Mouse (Mus musculus): ENCODE measurements around the gene 2010300C02Rik. TPM values are rescaled to one million over a fixed set of nuclear protein-coding genes. Genes with fewer than 3 reads are reported as not detected.

The 2010300C02Rik gene
- polyA plus RNA-seq, 1 experiment from 2014 or later, result 1.9 TPM

- Histone ChIP-seq H3K27me3 (ENCODE audit: control insufficient read depth, insufficient read depth, low read length) (no peaks in the 10 kb centered on the region), H3K9ac (replicated peaks; ENCODE audit: low read length) (no peak overlapping the region), H3K4me2 (ENCODE audit: low read length) (no peak overlapping the region), H3K4me3 (replicated peaks; ENCODE audit: low read depth, low read length) (no peak overlapping the region), H3K4me1 (ENCODE audit: control insufficient read depth, insufficient read depth, low read length) (no peaks in the 10 kb centered on the region), H3K27ac (replicated peaks; ENCODE audit: low read depth, low read length) (no peak overlapping the region), H3K9me3 (ENCODE audit: control insufficient read depth, low read length) (no peaks in the 10 kb centered on the region), H3K36me3 (ENCODE audit: control insufficient read depth, insufficient read depth, low read length) (no peaks in the 10 kb centered on the region)
- ATAC-seq (ENCODE audit: low FRiP score, low TSS enrichment) (no peak), DNase-seq (no peak)
- 41% methylated on average over 14 of the region's 14 CpGs for WGBS
Observed at GRCm38 (mm10) chr1:37665539-37666323, 54.2 kb downstream of the 2010300C02Rik start.

- no peaks in the 10 kb centered on the region for H3K27me3 ChIP-seq (ENCODE audit: control insufficient read depth, insufficient read depth, low read length)
- no peak overlapping the region for H3K4me2 ChIP-seq (ENCODE audit: low read length)
- 61% methylated on average over 2 of the region's 2 CpGs for WGBS
- no peak for ATAC-seq (ENCODE audit: low FRiP score, low TSS enrichment)
- H3K9me3 ChIP-seq (ENCODE audit: control insufficient read depth, low read length), result no peaks in the 10 kb centered on the region
- H3K9ac ChIP-seq (replicated peaks; ENCODE audit: low read length), result no peak overlapping the region
- no peak for DNase-seq
- H3K27ac ChIP-seq (replicated peaks; ENCODE audit: low read depth, low read length), result no peak overlapping the region
- H3K4me1 ChIP-seq (ENCODE audit: control insufficient read depth, insufficient read depth, low read length), result no peaks in the 10 kb centered on the region
- no peak overlapping the region for H3K4me3 ChIP-seq (replicated peaks; ENCODE audit: low read depth, low read length)
- no peaks in the 10 kb centered on the region for H3K36me3 ChIP-seq (ENCODE audit: control insufficient read depth, insufficient read depth, low read length)
Observed at GRCm38 (mm10) chr1:37664496-37664895, 55.4 kb downstream of the 2010300C02Rik start.

GRCm38 (mm10) chr1:37663606-37664005 lies 56.3 kb downstream of the 2010300C02Rik start:
- Histone ChIP-seq H3K36me3 (ENCODE audit: control insufficient read depth, insufficient read depth, low read length) (no peaks in the 10 kb centered on the region), H3K4me3 (replicated peaks; ENCODE audit: low read depth, low read length) (no peak overlapping the region), H3K9me3 (ENCODE audit: control insufficient read depth, low read length) (no peaks in the 10 kb centered on the region), H3K27me3 (ENCODE audit: control insufficient read depth, insufficient read depth, low read length) (no peaks in the 10 kb centered on the region), H3K9ac (replicated peaks; ENCODE audit: low read length) (no peak overlapping the region), H3K4me1 (ENCODE audit: control insufficient read depth, insufficient read depth, low read length) (no peaks in the 10 kb centered on the region), H3K4me2 (ENCODE audit: low read length) (no peak overlapping the region), H3K27ac (replicated peaks; ENCODE audit: low read depth, low read length) (no peak overlapping the region)
- ATAC-seq (ENCODE audit: low FRiP score, low TSS enrichment), result no peak
- 88% methylated on average over 5 of the region's 5 CpGs for whole genome bisulfite sequencing
- no peak for DNase-seq

DNA sequence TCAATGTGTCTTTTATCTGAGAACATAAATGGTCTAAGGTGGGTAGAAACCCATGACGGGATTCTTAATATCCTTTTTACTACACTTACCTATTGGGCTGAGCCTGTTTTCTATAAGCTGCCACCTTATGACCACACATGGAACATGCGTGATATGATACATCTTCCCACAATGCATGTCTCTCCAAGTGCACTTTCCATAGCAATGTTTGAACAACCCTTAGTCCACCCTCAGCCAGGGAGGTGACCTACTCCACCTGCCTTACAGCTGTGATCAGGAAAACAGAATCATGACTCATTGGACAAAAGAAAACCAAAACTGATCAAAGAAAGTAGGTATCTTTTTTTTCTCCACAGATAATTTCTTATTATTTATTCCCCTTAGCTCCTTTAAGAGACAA lies 63.9 kb downstream of the 2010300C02Rik start:
- H3K36me3 ChIP-seq (ENCODE audit: control insufficient read depth, insufficient read depth, low read length), result no peaks in the 10 kb centered on the region
- ATAC-seq (ENCODE audit: low FRiP score, low TSS enrichment), result no peak
- no peak overlapping the region for H3K4me2 ChIP-seq (ENCODE audit: low read length)
- no peaks in the 10 kb centered on the region for H3K27me3 ChIP-seq (ENCODE audit: control insufficient read depth, insufficient read depth, low read length)
- 96% methylated on average over 2 of the region's 2 CpGs for WGBS
- no peak overlapping the region for H3K9ac ChIP-seq (replicated peaks; ENCODE audit: low read length)
- H3K9me3 ChIP-seq (ENCODE audit: control insufficient read depth, low read length), result no peaks in the 10 kb centered on the region
- H3K27ac ChIP-seq (replicated peaks; ENCODE audit: low read depth, low read length), result no peak overlapping the region
- H3K4me1 ChIP-seq (ENCODE audit: control insufficient read depth, insufficient read depth, low read length), result no peaks in the 10 kb centered on the region
- no peak overlapping the region for H3K4me3 ChIP-seq (replicated peaks; ENCODE audit: low read depth, low read length)
- DNase-seq, result no peak

GRCm38 (mm10) chr1:37653992-37654391 lies 65.9 kb downstream of the 2010300C02Rik start:
- Histone ChIP-seq H3K9ac (replicated peaks; ENCODE audit: low read length) (no peak overlapping the region), H3K4me2 (ENCODE audit: low read length) (no peak overlapping the region), H3K27me3 (ENCODE audit: control insufficient read depth, insufficient read depth, low read length) (no peaks in the 10 kb centered on the region), H3K4me3 (replicated peaks; ENCODE audit: low read depth, low read length) (no peak overlapping the region), H3K9me3 (ENCODE audit: control insufficient read depth, low read length) (no peaks in the 10 kb centered on the region), H3K4me1 (ENCODE audit: control insufficient read depth, insufficient read depth, low read length) (no peaks in the 10 kb centered on the region), H3K27ac (replicated peaks; ENCODE audit: low read depth, low read length) (no peak overlapping the region), H3K36me3 (ENCODE audit: control insufficient read depth, insufficient read depth, low read length) (no peaks in the 10 kb centered on the region)
- DNase-seq (no peak), ATAC-seq (ENCODE audit: low FRiP score, low TSS enrichment) (no peak)
- 73% methylated on average over 5 of the region's 5 CpGs for WGBS

DNA sequence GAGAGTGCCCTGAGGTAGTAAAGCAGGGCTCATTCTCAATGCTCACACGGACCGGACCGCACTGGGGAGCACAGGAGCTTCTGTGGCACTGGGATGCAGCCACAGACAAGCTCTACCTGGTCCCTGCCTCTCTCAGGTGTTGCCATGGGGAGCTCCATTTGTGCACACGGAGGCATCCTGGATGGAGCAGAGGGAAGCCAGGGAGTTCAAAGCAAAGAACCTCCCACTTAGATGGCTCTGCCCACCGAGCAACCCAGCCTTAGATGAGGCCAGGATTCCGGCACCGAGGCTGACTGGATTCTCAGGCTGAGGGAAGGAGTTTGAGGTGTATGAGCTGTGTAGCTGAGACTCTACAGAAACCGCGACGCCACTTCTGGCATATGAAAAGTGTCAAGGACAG lies 72.8 kb downstream of the 2010300C02Rik start:
- no peak for DNase-seq
- WGBS, result 91% methylated on average over 10 of the region's 10 CpGs
- H3K4me1 ChIP-seq (ENCODE audit: control insufficient read depth, insufficient read depth, low read length), result no peaks in the 10 kb centered on the region
- no peaks in the 10 kb centered on the region for H3K36me3 ChIP-seq (ENCODE audit: control insufficient read depth, insufficient read depth, low read length)
- no peak overlapping the region for H3K4me3 ChIP-seq (replicated peaks; ENCODE audit: low read depth, low read length)
- ATAC-seq (ENCODE audit: low FRiP score, low TSS enrichment), result no peak
- H3K27me3 ChIP-seq (ENCODE audit: control insufficient read depth, insufficient read depth, low read length), result no peaks in the 10 kb centered on the region
- H3K27ac ChIP-seq (replicated peaks; ENCODE audit: low read depth, low read length), result no peak overlapping the region
- no peak overlapping the region for H3K9ac ChIP-seq (replicated peaks; ENCODE audit: low read length)
- H3K9me3 ChIP-seq (ENCODE audit: control insufficient read depth, low read length), result no peaks in the 10 kb centered on the region
- no peak overlapping the region for H3K4me2 ChIP-seq (ENCODE audit: low read length)

DNA sequence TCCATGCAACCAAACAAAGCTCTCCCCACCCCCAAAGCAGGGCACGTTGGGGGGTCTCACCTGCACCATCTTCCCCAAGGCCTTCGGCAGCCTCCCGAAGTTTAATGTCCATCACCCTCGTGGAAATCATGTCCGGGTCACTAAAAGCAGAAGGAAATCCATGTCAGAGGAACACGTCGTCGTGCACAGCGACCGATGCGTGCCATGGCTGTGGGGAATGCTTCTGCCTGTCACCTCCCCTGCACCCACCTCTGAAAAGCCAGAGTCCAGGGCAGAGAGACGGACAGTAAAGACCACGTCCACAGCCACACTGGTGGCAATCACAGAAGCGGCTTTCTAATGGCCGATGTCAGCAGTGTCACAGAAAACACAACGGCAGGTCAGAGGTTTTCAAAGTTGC lies 75.4 kb downstream of the 2010300C02Rik start:
- no peaks in the 10 kb centered on the region for H3K9me3 ChIP-seq (ENCODE audit: control insufficient read depth, low read length)
- H3K9ac ChIP-seq (replicated peaks; ENCODE audit: low read length), result no peak overlapping the region
- H3K4me2 ChIP-seq (ENCODE audit: low read length), result no peak overlapping the region
- H3K4me1 ChIP-seq (ENCODE audit: control insufficient read depth, insufficient read depth, low read length), result no peaks in the 10 kb centered on the region
- H3K4me3 ChIP-seq (replicated peaks; ENCODE audit: low read depth, low read length), result no peak overlapping the region
- WGBS, result 94% methylated on average over 16 of the region's 16 CpGs
- DNase-seq (no peak), ATAC-seq (ENCODE audit: low FRiP score, low TSS enrichment) (no peak)
- no peak overlapping the region for H3K27ac ChIP-seq (replicated peaks; ENCODE audit: low read depth, low read length)
- no peaks in the 10 kb centered on the region for H3K27me3 ChIP-seq (ENCODE audit: control insufficient read depth, insufficient read depth, low read length)
- H3K36me3 ChIP-seq (ENCODE audit: control insufficient read depth, insufficient read depth, low read length), result no peaks in the 10 kb centered on the region

- Histone ChIP-seq H3K27me3 (ENCODE audit: control insufficient read depth, insufficient read depth, low read length) (no peaks in the 10 kb centered on the region), H3K4me1 (ENCODE audit: control insufficient read depth, insufficient read depth, low read length) (no peaks in the 10 kb centered on the region), H3K9ac (replicated peaks; ENCODE audit: low read length) (no peak overlapping the region), H3K27ac (replicated peaks; ENCODE audit: low read depth, low read length) (no peak overlapping the region), H3K9me3 (ENCODE audit: control insufficient read depth, low read length) (no peaks in the 10 kb centered on the region), H3K4me3 (replicated peaks; ENCODE audit: low read depth, low read length) (no peak overlapping the region), H3K4me2 (ENCODE audit: low read length) (no peak overlapping the region), H3K36me3 (ENCODE audit: control insufficient read depth, insufficient read depth, low read length) (no peaks in the 10 kb centered on the region)
- WGBS, result 87% methylated on average over 5 of the region's 5 CpGs
- ATAC-seq (ENCODE audit: low FRiP score, low TSS enrichment) (no peak), DNase-seq (no peak)
Observed at GRCm38 (mm10) chr1:37643794-37644365, 76.0 kb downstream of the 2010300C02Rik start.

- Histone ChIP-seq H3K4me2 (ENCODE audit: low read length) (no peak overlapping the region), H3K36me3 (ENCODE audit: control insufficient read depth, insufficient read depth, low read length) (no peaks in the 10 kb centered on the region), H3K4me3 (replicated peaks; ENCODE audit: low read depth, low read length) (no peak overlapping the region), H3K27ac (replicated peaks; ENCODE audit: low read depth, low read length) (no peak overlapping the region), H3K9ac (replicated peaks; ENCODE audit: low read length) (no peak overlapping the region), H3K9me3 (ENCODE audit: control insufficient read depth, low read length) (no peaks in the 10 kb centered on the region), H3K27me3 (ENCODE audit: control insufficient read depth, insufficient read depth, low read length) (no peaks in the 10 kb centered on the region), H3K4me1 (ENCODE audit: control insufficient read depth, insufficient read depth, low read length) (no peaks in the 10 kb centered on the region)
- no peak for DNase-seq
- no peak for ATAC-seq (ENCODE audit: low FRiP score, low TSS enrichment)
- 90% methylated on average over 11 of the region's 11 CpGs for WGBS
Observed at GRCm38 (mm10) chr1:37641361-37641760, 78.5 kb downstream of the 2010300C02Rik start.
